Mouse (Mus musculus) heart, postnatal 14 days (tissue): Measurements from ENCODE around the gene Srrm2. TPM values are rescaled to one million over a fixed set of nuclear protein-coding genes. Genes with fewer than 3 reads are reported as not detected.

Source experiments
- DNase-seq, 2 experiments: peaks; one replicate each; pipeline ENCODE4 v3.0.0; 2021 to 2022
- intact Hi-C: fragments of 180-260 bp; cut with DNase I; formaldehyde crosslinking; loops from one replicate; pipeline ENCODE4 v1.15.1; 2025
- microRNA-seq, 2 experiments: library from miRNA; unstranded; fragments of <30 nt; microRNA quantifications; one replicate each; pipeline ENCODE4 v1.2.0; 2021 to 2022
- total RNA-seq, 2 experiments: library from RNA; stranded (reverse); gene quantifications; 2 replicates each; pipeline ENCODE4 v1.2.3; 2021

Gene Srrm2
- total RNA-seq, 2 experiments from 2014 or later = 192 to 227 TPM

DNA sequence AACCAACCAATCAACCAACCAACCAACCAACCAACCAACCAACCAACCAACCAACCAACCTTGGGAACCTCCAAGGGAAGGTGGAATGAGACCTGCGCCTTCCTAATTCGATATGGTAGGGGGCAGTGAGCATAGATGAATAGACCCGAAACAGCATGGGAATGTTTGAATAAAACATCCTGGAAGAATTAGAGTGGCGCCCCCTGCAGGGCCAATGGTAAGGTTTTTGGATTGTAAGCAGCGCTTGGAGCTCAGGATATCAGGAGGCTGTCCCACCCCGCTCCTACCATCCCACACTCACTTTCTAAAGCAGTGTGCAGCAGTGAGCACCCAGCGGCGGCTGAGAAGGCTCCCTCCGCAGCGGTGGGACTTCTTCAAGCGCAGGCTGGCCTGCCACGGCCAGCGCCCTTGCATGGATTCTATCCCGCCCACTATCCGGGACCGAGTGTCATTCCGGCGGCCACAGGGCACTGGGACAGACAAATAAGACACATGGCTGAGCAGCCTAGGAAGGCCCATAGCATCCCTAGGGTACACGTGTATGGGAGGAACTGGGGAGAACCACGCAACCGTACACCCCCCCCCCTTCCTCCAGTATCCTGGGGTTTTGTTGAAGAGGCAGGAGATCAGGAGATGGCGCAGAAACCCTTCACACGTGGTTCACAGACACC is 52.9 kb downstream of the Srrm2 start:
- DNase-seq = no peak
- intact Hi-C loops = loop anchor here (5.0 kb wide), 1 partner anchor 71 kb away; the partner anchor contains the start of gene Flywch1

DNA sequence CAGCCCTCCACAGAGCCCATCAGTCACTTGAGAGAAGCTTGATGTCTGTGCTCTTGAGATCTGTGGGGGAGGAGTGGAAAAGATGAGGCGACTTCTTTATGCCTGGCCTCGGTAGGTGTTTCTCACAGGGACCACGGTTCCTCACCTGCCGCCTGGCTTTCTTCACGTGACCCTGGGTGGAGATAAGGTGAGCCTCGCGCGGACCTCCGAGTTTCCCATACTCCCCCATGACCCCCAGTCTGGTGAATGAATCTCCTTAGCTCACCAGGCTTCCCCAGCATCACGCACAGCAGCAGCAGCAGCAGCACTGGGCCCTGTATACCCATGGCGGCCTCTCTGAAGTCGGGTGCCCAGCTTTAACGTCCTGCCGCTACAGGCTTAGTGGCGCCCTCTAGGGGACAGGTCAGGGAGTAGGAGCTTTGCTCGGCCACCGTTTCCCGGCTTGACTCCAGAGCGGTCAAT is 53.5 kb downstream of the Srrm2 start, which contains the start of the genes Prss32 and Prss41:
TSS of gene Prss32 (plus strand) at position 44 of the 462 bp plus-strand sequence.
TSS of gene Prss41 (minus strand) at position 361 of the 462 bp plus-strand sequence.
- intact Hi-C loops = loop anchor here (5.0 kb wide), 1 partner anchor 72 kb away; the partner anchor contains the start of gene Flywch1
- DNase-seq = peak; percentile 44 to 61

DNA sequence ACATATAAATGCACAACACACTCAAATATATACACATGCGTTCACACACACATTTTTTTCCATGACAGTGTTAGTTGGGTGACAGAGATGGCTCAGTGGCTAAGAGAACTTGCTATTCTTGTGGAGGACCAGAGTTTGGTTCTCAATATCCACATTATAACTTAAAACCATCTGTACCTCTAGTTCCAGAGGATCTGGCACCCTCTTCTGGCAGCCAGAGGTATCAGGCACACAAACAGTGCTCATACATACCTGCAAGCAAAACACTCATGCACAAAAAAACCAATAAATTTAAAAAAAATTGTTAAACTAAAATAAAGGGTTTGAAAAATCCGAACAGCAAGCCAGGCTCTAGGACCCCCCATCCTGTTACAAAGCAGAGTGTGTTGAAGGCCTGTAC is 59.7 kb downstream of the Srrm2 start:
- intact Hi-C loops = loop anchor here (2.0 to 5.0 kb wide), 3 partner anchors 73 to 111 kb away; partner anchors contain the start of gene Kremen2
- no peak for DNase-seq

DNA sequence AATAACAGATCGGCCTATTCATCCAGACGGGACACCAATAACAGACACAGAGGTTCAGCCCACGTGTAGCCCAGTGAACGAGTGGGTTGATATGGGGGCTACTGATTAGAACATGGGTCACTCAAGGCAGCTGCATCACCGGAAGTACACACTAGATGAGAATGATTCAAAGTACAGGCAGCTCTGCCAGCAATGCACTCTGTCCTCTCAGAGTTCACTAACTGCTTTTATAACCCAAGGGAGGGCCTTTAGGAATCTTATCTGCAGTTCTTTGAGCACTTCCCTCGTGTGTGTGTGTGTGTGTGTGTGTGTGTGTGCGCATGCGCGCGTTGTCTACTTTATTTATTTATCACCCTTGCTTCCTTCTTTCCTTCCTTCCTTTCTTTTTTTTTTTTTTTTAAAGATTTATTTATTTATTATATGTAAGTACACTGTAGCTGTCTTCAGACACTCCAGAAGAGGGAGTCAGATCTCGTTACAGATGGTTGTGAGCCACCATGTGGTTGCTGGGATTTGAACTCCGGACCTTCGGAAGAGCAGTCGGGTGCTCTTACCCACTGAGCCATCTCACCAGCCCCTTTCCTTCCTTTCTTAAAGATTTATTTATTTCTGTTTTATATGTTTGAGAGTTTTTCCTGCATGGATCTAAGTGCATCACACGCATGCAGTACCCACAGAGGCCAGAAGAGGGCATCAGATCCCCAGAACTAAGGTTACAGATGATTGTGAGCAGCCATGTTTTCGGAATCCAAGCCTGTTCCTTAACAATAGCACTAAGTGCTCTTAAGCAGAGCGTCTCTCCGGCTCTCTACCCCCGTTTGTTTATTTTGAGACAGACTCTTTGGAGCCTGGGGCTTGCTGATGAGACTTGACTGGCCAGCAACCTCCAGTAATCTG is 60.8 kb downstream of the Srrm2 start:
- intact Hi-C loops = loop anchor here (2.0 to 5.0 kb wide), 3 partner anchors 74 to 110 kb away; partner anchors contain the start of gene Kremen2
- DNase-seq = peak; percentile 64 to 74

DNA sequence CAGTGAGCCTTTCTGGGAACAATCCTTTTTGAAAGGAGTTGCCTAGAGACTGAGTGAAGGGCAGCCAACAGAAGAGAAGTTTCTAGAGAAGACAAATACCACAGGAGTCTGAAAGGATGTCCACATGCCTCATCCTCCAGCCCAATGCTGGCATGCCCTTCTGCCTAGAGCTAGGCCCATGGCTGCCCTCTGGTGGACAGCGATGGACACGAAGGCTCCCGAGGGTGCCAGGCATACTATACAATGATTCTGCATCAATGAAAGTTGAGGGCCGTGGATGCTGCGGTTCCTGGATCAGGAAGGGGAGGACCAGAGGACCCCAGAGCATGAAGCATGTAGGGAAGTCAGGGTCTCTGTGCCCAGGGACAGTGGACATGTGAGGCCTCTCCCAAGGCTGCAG is 63.0 kb downstream of the Srrm2 start:
- intact Hi-C loops = loop anchor here (5.0 kb wide), 2 partner anchors 76 to 106 kb away; partner anchors contain the start of gene Kremen2

DNA sequence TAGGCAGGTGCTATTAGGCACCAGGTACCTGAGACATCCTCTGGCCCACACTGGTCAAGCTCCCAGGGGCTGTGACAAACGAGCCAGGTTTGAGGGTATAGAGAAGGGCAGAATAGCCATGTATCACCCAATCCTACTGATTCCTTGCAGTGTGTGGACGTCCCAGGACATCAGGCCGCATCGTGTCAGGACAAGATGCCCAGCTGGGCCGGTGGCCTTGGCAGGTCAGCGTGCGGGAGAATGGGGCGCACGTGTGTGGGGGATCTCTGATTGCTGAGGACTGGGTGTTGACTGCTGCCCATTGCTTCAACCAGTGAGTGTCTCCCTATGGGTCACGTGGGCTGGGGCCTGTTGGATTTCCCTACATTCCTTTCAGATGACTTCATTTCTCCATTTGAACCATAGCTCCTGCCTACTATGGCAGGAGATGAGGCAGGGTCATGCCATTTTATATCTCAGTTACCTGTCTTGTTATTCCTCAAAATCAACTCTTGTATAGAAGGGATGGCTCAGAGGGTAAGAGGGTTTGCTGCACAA is 64.0 kb downstream of the Srrm2 start:
- intact Hi-C loops = loop anchor here (5.0 kb wide), 2 partner anchors 77 to 107 kb away; partner anchors contain the start of gene Kremen2
- DNase-seq = no peak

More for the DNA sequence above, 63.0 kb downstream of the Srrm2 start:
- DNase-seq = peak; percentile 51 to 68

DNA sequence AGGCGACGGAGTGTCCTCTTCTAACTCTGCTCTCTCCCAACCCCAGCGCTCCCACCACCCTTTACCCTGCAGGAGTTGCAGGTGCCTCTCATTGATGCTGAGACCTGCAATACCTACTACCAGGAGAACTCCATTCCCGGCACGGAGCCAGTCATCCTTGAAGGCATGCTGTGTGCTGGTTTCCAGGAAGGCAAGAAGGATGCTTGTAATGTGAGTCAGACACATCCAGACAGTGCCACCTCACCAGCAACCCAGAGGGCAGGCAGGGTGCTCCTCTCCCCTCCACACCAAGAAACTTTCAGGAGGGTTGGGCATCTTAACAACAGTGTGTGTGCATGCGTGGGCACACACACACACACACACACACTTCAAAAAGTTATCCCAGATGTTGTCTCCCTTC is 66.9 kb downstream of the Srrm2 start:
- DNase-seq = no peak
- intact Hi-C loops = no loop called here

DNA sequence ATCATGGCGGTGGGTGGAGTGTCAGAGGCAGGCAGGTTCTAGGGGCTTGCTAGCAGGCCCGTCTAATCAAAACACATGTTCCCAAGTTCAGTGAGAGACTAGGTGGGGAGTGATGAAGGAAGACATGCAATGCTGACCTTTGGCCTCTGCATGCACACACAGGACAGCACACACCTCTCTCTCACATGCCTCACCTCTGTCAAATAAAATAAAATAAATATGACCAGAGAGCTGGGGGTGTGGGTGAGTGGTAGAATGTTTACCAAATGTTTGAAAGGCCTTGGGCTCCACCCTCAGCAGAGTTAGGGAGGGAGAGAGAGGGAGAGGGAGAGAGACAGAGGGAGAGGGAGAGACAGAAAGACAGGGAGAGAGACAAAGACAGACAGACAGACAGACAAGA is 67.6 kb downstream of the Srrm2 start:
- intact Hi-C loops = no loop called here
- no peak for DNase-seq

DNA sequence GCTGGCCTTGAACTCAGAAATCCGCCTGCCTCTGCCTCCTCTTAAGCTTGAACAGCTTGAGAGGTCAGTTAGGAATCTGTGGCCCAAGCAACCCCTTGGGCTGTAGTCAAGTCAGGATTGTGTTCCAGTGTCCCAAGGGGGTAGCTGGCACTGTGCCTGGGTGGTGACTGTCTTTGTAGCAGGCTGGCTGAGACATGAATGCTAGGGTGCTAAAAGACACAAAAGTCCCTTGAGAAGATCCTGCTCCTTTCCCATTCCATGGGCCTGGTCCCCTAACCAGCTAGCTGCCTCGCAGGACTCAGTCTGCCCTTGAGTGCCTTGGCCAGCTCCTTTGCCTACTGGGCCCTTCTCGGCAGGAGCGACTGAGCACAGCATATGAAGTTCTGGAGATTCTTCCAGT is 72.6 kb downstream of the Srrm2 start:
- no peak for DNase-seq
- intact Hi-C loops = no loop called here

DNA sequence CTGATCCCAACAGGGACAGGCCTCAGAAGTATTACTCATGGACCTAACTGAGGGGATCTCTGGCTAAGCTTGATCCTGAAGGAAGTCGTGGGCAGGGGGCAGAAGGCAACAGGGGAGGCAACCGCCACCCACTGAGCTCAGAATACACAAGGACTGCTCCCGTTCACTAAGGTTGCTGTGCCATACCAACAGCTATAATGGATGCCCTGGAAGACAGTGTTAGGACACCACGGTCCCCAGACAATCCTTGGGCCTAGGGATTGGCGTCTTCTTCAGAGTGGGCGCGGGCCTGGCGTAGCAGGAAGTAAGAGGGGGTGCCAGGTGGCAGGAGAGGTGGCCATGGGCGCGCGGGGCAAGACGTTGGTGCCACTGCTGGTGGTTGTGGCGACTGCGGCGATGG is 77.4 kb downstream of the Srrm2 start, which contains the start of gene Prss21:
TSS of gene Prss21 (plus strand) at position 301 of the 400 bp plus-strand sequence.
- no peak for DNase-seq
- intact Hi-C loops = no loop called here

DNA sequence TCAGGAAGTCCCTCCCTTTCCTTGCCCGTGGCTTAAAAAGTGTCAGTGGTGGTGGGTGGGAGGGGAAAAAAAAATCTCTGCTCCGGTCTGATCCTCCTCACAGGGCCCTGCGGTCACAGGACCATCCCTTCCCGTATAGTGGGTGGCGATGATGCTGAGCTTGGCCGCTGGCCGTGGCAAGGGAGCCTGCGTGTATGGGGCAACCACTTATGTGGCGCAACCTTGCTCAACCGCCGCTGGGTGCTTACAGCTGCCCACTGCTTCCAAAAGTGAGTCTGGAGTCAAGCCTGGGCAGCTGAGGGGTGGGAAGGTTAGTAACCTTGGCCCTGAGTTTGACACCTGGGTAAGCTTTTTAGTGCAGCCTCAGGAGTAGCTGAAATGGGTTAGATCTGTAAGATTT is 78.2 kb downstream of the Srrm2 start:
- DNase-seq = no peak
- intact Hi-C loops = no loop called here

Small RNA genes within 50 kb of the gene (microRNA-seq; reads per million reads assigned to microRNA genes)
- 2.9 to 5.4 reads per million in 2 experiments for gene Mir5125

Other genes starting within 250 kb of the Srrm2 start
- gene Zfp213, start 226.3 kb upstream of the Srrm2 start, total RNA-seq = 1 to 10 TPM; 4.9 to 5.8 TPM
- gene Zfp13, start 191.0 kb upstream of the Srrm2 start, total RNA-seq = 1 to 10 TPM; 4.3 to 5.0 TPM
- not detected for gene Zscan10, start 189.7 kb upstream of the Srrm2 start, total RNA-seq
- under 1 TPM; 0.10 to 0.24 TPM for gene Mmp25, start 145.3 kb upstream of the Srrm2 start, total RNA-seq
- not detected for gene Bicdl2, start 130.0 kb upstream of the Srrm2 start, total RNA-seq
- gene Hcfc1r1, start 116.9 kb upstream of the Srrm2 start, total RNA-seq = 100 to 1,000 TPM; 186 to 198 TPM
- 10 to 100 TPM; 13.5 to 15.9 TPM for gene Thoc6, start 116.7 kb upstream of the Srrm2 start, total RNA-seq
- 10 to 100 TPM; 43.8 to 76.5 TPM for gene Tnfrsf12a, start 113.1 kb upstream of the Srrm2 start, total RNA-seq
- gene Cldn6, start 111.3 kb upstream of the Srrm2 start, total RNA-seq = not detected
- not detected for gene Cldn9, start 106.5 kb upstream of the Srrm2 start, total RNA-seq
- gene 1520401A03Rik, start 67.7 kb upstream of the Srrm2 start, total RNA-seq = not detected
- 1 to 10 TPM; 3.1 to 3.6 TPM for gene Pkmyt1, start 64.2 kb upstream of the Srrm2 start, total RNA-seq
- 10 to 100 TPM; 21.8 to 23.4 TPM for gene Paqr4, start 49.7 kb upstream of the Srrm2 start, total RNA-seq
- gene Kremen2, start 44.7 kb upstream of the Srrm2 start, total RNA-seq = not detected
- 10 to 100 TPM; 30.2 to 30.8 TPM for gene Flywch1, start 18.9 kb upstream of the Srrm2 start, total RNA-seq
- gene Flywch2, start 4.5 kb upstream of the Srrm2 start, total RNA-seq = 1 to 10 TPM; 1.6 TPM
- gene Elob, start 38.6 kb downstream of the Srrm2 start, total RNA-seq = 100 to 1,000 TPM; 339 to 355 TPM
- not detected for gene Prss33, start 45.5 kb downstream of the Srrm2 start, total RNA-seq
- gene Prss32, start 53.3 kb downstream of the Srrm2 start, total RNA-seq = not detected
- gene Prss41, start 53.6 kb downstream of the Srrm2 start, total RNA-seq = not detected
- gene Prss21, start 77.5 kb downstream of the Srrm2 start, total RNA-seq = not detected
- not detected for gene Dcpp1, start 90.3 kb downstream of the Srrm2 start, total RNA-seq
- gene Dcpp2, start 90.3 kb downstream of the Srrm2 start, total RNA-seq = not detected
- gene Dcpp3, start 126.9 kb downstream of the Srrm2 start, total RNA-seq = not detected
- gene Sbp, start 151.1 kb downstream of the Srrm2 start, total RNA-seq = not detected
- gene Sbpl, start 164.7 kb downstream of the Srrm2 start, total RNA-seq = not detected
- not detected for gene Prss30, start 190.0 kb downstream of the Srrm2 start, total RNA-seq
- not detected for gene Prss22, start 207.6 kb downstream of the Srrm2 start, total RNA-seq
- not detected for gene Prss27, start 247.6 kb downstream of the Srrm2 start, total RNA-seq